Mouse (Mus musculus) midbrain, embryonic 10.5 days (tissue): ENCODE results near the gene Polr3b. TPM values are rescaled to one million over a fixed set of nuclear protein-coding genes. Genes with fewer than 3 reads are reported as not detected.

ENCODE experiments used
- DNase-seq: peaks from one replicate; pipeline ENCODE4 v3.0.0-alpha.2; 2017; ENCODE audit warnings: low spot score
- H3K27ac ChIP-seq: fragments of 300-500 bp; sonication (generic); replicated peaks from 2 replicates; pipeline ENCODE4 v1.5.1; 2016; ENCODE audit warnings: mild to moderate bottlenecking
- H3K27me3 ChIP-seq: fragments of 300-500 bp; sonication (generic); 2 replicates; pipeline ENCODE4 v1.6.1; 2016; ENCODE audit warnings: low read depth, mild to moderate bottlenecking; ENCODE audit not compliant: poor library complexity, severe bottlenecking
- H3K36me3 ChIP-seq: fragments of 300-500 bp; sonication (generic); 2 replicates; pipeline ENCODE4 v1.6.1; 2016; ENCODE audit warnings: mild to moderate bottlenecking, moderate library complexity
- H3K4me1 ChIP-seq: fragments of 300-500 bp; sonication (generic); 2 replicates; pipeline ENCODE4 v1.6.1; 2016
- H3K4me3 ChIP-seq: fragments of 300-500 bp; sonication (generic); 2 replicates; pipeline ENCODE4 v1.5.1; 2016; ENCODE audit warnings: mild to moderate bottlenecking, moderate library complexity
- H3K9me3 ChIP-seq: fragments of 300-500 bp; sonication (generic); replicated peaks from 2 replicates; pipeline ENCODE4 v1.6.1; 2016; ENCODE audit warnings: mild to moderate bottlenecking
- WGBS: fragments of 180-500 bp; shearing (Covaris S2); methylation state at CpG from one replicate; pipeline ENCODE4 v1.1.7; 2016; 5-methylcytosine and 5-hydroxymethylcytosine counted together
- polyA plus RNA-seq: library from polyadenylated mRNA; unstranded; fragments of >200 nt; fragmentation: Nextera tagmentation; extraction: Ambion mirVana; gene quantifications from 2 replicates; pipeline ENCODE4 v1.2.1, GENCODE M21; 2016

The Polr3b gene
- polyA plus RNA-seq, 1 experiment from 2014 or later = 14.4 TPM

DNA sequence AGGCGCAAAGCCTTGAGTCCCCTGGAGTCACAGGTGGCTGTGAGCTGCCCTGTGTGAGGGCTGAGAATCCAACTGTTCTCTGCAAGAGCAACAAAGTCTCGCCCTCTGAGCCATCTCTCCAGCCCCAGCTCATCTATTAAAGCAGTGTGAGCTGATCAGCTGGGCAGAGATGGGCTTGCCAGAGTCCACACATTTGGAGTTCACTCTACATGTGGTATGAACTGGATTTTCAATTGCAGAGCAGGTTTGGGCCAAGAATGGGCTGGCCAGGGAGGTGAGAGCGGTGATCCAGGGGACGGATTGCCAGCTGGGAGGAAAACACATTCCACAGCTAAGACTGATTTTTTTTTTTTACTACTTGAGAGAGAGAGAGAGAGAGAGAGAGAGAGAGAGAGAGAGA lies 34.5 kb downstream of the Polr3b start:
- DNase-seq = no peak
- H3K9me3 ChIP-seq = peaks cover 4% of the 10 kb centered on the region; the same call in 1 of the 2 replicates
- no peak overlapping the region for H3K4me3 ChIP-seq
- H3K27ac ChIP-seq = peak overlapping the region; percentile 73; the same call in 1 of the 2 replicates
- H3K27me3 ChIP-seq = no peaks in the 10 kb centered on the region
- H3K4me1 ChIP-seq = peaks cover 36% of the 10 kb centered on the region
- WGBS = 83% methylated on average over 4 of the region's 4 CpGs
- H3K36me3 ChIP-seq = peaks cover 23% of the 10 kb centered on the region

- Histone ChIP-seq H3K36me3 (peaks cover 31% of the 10 kb centered on the region), H3K9me3 (peaks cover 10% of the 10 kb centered on the region; the same call in 1 of the 2 replicates), H3K27me3 (no peaks in the 10 kb centered on the region), H3K4me3 (no peak overlapping the region), H3K27ac (peak overlapping the region; percentile 73; the same call in 1 of the 2 replicates), H3K4me1 (peaks cover 36% of the 10 kb centered on the region)
- 24% methylated on average over 6 of the region's 6 CpGs for WGBS
- DNase-seq = no peak
These were observed 35.5 kb downstream of the Polr3b start for GRCm38 (mm10) chr10:84657437-84658087.

DNA sequence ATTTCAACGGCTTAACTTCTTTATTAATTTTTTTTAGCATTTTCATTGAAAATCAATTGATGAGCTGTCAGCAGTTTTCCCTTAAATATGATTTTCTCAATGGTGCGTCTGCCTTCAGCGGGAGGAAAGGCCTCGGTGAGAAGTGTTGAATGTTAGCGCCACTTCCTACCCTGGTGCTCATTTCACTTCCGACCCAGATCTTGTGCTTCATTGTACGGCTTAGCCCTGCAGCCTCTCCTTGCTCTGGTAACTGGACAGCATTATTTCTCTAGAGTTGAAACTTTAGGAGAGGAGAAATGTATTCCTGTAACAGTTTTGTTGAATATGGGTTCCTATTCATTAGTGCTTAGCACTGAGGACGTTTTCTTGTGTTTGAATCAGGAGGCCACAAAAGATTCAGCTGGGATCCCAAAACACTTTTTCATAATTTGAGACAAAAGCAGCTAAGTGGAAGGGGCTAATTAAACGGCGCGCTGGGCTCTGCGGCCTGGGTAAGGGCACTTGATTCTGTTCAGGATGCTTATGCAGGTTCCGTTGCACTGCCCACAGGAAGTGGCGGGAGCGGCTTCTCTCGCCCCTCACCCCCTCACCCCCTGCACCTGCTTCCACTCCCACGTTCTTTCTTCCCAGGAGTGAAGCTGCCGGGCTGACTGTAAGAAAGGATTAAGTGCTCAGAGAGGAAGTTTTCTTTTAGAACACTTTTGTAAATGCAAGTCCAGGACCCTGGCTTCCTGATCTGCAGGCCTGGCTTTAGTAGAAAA lies 36.2 kb downstream of the Polr3b start:
- peaks cover 10% of the 10 kb centered on the region; the same call in 1 of the 2 replicates for H3K9me3 ChIP-seq
- peaks cover 25% of the 10 kb centered on the region for H3K36me3 ChIP-seq
- H3K27me3 ChIP-seq = no peaks in the 10 kb centered on the region
- no peak overlapping the region for H3K4me3 ChIP-seq
- H3K27ac ChIP-seq = peak overlapping the region; percentile 73
- WGBS = 38% methylated on average over 18 of the region's 18 CpGs
- peak; percentile 35 for DNase-seq
- peaks cover 36% of the 10 kb centered on the region for H3K4me1 ChIP-seq

GRCm38 (mm10) chr10:84659281-84659680 lies 37.2 kb downstream of the Polr3b start:
- no peak overlapping the region for H3K27ac ChIP-seq
- H3K4me3 ChIP-seq = no peak overlapping the region
- DNase-seq = no peak
- no peaks in the 10 kb centered on the region for H3K27me3 ChIP-seq
- peaks cover 23% of the 10 kb centered on the region for H3K36me3 ChIP-seq
- peaks cover 36% of the 10 kb centered on the region for H3K4me1 ChIP-seq
- 86% methylated on average over 3 of the region's 3 CpGs for WGBS
- H3K9me3 ChIP-seq = peaks cover 10% of the 10 kb centered on the region; the same call in 1 of the 2 replicates

- WGBS = 95% methylated on average over 6 of the region's 6 CpGs
- DNase-seq = no peak
- Histone ChIP-seq H3K4me1 (peaks cover 45% of the 10 kb centered on the region), H3K27ac (no peak overlapping the region), H3K9me3 (peaks cover 10% of the 10 kb centered on the region; the same call in 1 of the 2 replicates), H3K27me3 (no peaks in the 10 kb centered on the region), H3K36me3 (peaks cover 23% of the 10 kb centered on the region), H3K4me3 (no peak overlapping the region)
These were observed 40.0 kb downstream of the Polr3b start for GRCm38 (mm10) chr10:84662138-84662537.

- Histone ChIP-seq H3K4me3 (no peak overlapping the region), H3K27me3 (no peaks in the 10 kb centered on the region), H3K36me3 (peaks cover 36% of the 10 kb centered on the region), H3K27ac (no peak overlapping the region), H3K4me1 (peaks cover 19% of the 10 kb centered on the region), H3K9me3 (peaks cover 10% of the 10 kb centered on the region; the same call in 1 of the 2 replicates)
- WGBS = 17% methylated on average over 3 of the region's 3 CpGs
- DNase-seq = no peak
These were observed 43.7 kb downstream of the Polr3b start for GRCm38 (mm10) chr10:84665713-84666260.

DNA sequence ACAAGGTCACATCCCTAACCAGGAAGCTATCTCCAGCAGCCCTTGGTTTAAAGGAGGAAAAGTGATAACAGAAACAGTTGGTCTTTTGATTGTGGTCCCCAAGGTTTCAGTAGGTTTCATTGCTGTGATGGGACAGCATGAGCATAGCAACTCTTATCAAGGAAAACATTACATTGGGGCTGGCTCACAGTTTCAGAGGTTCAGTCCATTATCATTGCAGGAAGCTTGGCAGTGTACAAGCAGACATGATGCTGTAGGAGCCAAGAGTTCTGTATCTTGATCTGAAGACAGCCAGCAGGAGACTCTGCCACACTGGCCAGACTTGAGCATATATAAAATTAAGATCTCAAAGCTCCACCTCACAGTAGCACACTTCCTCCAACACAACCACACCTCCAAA lies 53.6 kb downstream of the Polr3b start:
- Histone ChIP-seq H3K36me3 (peaks cover 58% of the 10 kb centered on the region), H3K4me1 (peaks cover 12% of the 10 kb centered on the region; the same call in 1 of the 2 replicates), H3K4me3 (no peak overlapping the region), H3K9me3 (no peaks in the 10 kb centered on the region), H3K27me3 (no peaks in the 10 kb centered on the region), H3K27ac (no peak overlapping the region)
- no peak for DNase-seq

GRCm38 (mm10) chr10:84676511-84676910 lies 54.4 kb downstream of the Polr3b start:
- WGBS = 87% methylated on average over 8 of the region's 8 CpGs
- Histone ChIP-seq H3K27ac (no peak overlapping the region), H3K4me1 (peaks cover 15% of the 10 kb centered on the region), H3K4me3 (no peak overlapping the region), H3K9me3 (no peaks in the 10 kb centered on the region), H3K27me3 (peaks cover 2% of the 10 kb centered on the region; the same call in 1 of the 2 replicates), H3K36me3 (peaks cover 55% of the 10 kb centered on the region)
- no peak for DNase-seq

GRCm38 (mm10) chr10:84677871-84678270 lies 55.8 kb downstream of the Polr3b start:
- Histone ChIP-seq H3K9me3 (no peaks in the 10 kb centered on the region), H3K4me3 (no peak overlapping the region), H3K27me3 (peaks cover 11% of the 10 kb centered on the region; the same call in 1 of the 2 replicates), H3K4me1 (peaks cover 17% of the 10 kb centered on the region), H3K27ac (no peak overlapping the region), H3K36me3 (peaks cover 51% of the 10 kb centered on the region)
- WGBS = 91% methylated on average over 3 of the region's 3 CpGs
- DNase-seq = no peak

DNA sequence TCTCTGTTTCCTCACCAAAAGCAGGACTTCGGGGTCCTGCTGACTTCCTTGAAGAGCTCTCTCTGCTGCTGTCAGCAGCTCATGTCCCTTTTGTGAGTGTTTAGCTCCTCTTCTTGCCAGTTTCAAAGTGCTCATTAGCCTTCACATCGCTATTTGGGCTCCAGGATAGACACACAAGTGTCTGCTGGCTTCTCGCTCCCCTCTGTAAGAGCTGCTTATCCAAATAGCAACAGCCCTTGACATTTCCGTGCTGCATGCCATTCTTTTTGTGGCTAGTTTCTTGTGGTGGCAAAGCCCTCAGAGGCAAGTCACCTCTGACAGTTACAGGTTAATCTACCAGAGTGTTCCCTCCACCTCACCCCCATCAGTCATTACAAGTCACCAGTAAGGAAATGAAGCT lies 56.3 kb downstream of the Polr3b start:
- 73% methylated on average over 4 of the region's 4 CpGs for WGBS

GRCm38 (mm10) chr10:84685444-84686121 lies 63.5 kb downstream of the Polr3b start:
- peak overlapping the region; percentile 29; the same call in 1 of the 2 replicates for H3K4me3 ChIP-seq
- H3K9me3 ChIP-seq = no peaks in the 10 kb centered on the region
- peak overlapping the region; percentile 86 for H3K27ac ChIP-seq
- DNase-seq = peak; percentile 41
- peaks cover 64% of the 10 kb centered on the region for H3K4me1 ChIP-seq
- 25% methylated on average over 8 of the region's 8 CpGs for WGBS
- H3K36me3 ChIP-seq = peaks cover 10% of the 10 kb centered on the region
- H3K27me3 ChIP-seq = peaks cover 53% of the 10 kb centered on the region

More for the DNA sequence above, 56.3 kb downstream of the Polr3b start:
- 0 out of 2 replicates have a peak overlapping the region, but pooled peaks have one; percentile 35 for H3K27ac ChIP-seq
- H3K4me3 ChIP-seq = no peak overlapping the region
- DNase-seq = no peak
- H3K27me3 ChIP-seq = peaks cover 15% of the 10 kb centered on the region; the same call in 1 of the 2 replicates
- H3K9me3 ChIP-seq = no peaks in the 10 kb centered on the region
- peaks cover 17% of the 10 kb centered on the region for H3K4me1 ChIP-seq
- H3K36me3 ChIP-seq = peaks cover 45% of the 10 kb centered on the region

- H3K27ac ChIP-seq = peak overlapping the region; percentile 86
- DNase-seq = peak; percentile 74
- 18% methylated on average over 9 of the region's 9 CpGs for WGBS
- peaks cover 7% of the 10 kb centered on the region; the same call in 1 of the 2 replicates for H3K36me3 ChIP-seq
- H3K4me1 ChIP-seq = peaks cover 69% of the 10 kb centered on the region
- H3K9me3 ChIP-seq = no peaks in the 10 kb centered on the region
- H3K4me3 ChIP-seq = peak overlapping the region; percentile 39
- H3K27me3 ChIP-seq = peaks cover 53% of the 10 kb centered on the region
These were observed 64.0 kb downstream of the Polr3b start for GRCm38 (mm10) chr10:84686122-84686497.
